Mouse (Mus musculus): ENCODE measurements around the gene Phykpl.
"Not testable (repeated sequence)": the region's sequence is repeated elsewhere in the genome, so short reads cannot be mapped to it uniquely, and the experiment has no call there.

Gene Phykpl

GRCm38 (mm10) chr11:51619409-51620060 lies 35.0 kb downstream of the Phykpl start, which contains the start of gene Nhp2:
Gene Nhp2, plus strand, starts transcription at chr11:51619735.
- DNase-seq, result peak; percentile 99

- no peak for DNase-seq
Observed at GRCm38 (mm10) chr11:51620084-51620483, 35.5 kb downstream of the Phykpl start.

GRCm38 (mm10) chr11:51621776-51622175 lies 37.2 kb downstream of the Phykpl start:
- DNase-seq, result no peak

GRCm38 (mm10) chr11:51622971-51623491 lies 38.5 kb downstream of the Phykpl start:
- DNase-seq, result peak; percentile 40

- no peak for DNase-seq
Observed at GRCm38 (mm10) chr11:51625187-51625820, 40.7 kb downstream of the Phykpl start.

- DNase-seq, result no peak
Observed at GRCm38 (mm10) chr11:51627425-51627824, 42.9 kb downstream of the Phykpl start.

- DNase-seq, result no peak
Observed at GRCm38 (mm10) chr11:51627907-51628306, 43.4 kb downstream of the Phykpl start.

GRCm38 (mm10) chr11:51629651-51630314 lies 45.2 kb downstream of the Phykpl start:
- no peak for DNase-seq

GRCm38 (mm10) chr11:51632130-51632753 lies 47.7 kb downstream of the Phykpl start:
- DNase-seq, result no peak

GRCm38 (mm10) chr11:51633200-51633599 lies 48.6 kb downstream of the Phykpl start:
- DNase-seq, result not testable (repeated sequence)

GRCm38 (mm10) chr11:51633721-51634120 lies 49.2 kb downstream of the Phykpl start:
- no peak for DNase-seq

GRCm38 (mm10) chr11:51635127-51635524 lies 50.6 kb downstream of the Phykpl start:
- no peak for DNase-seq

- DNase-seq, result peak; percentile 93
Observed at GRCm38 (mm10) chr11:51635525-51636322, 51.2 kb downstream of the Phykpl start, which contains the start of gene Rmnd5b. Gene Rmnd5b, minus strand, starts transcription at chr11:51635896.

- DNase-seq, result peak; percentile 78
Observed at GRCm38 (mm10) chr11:51636323-51636684, 51.7 kb downstream of the Phykpl start.

GRCm38 (mm10) chr11:51637971-51638414 lies 53.4 kb downstream of the Phykpl start:
- peak; percentile 74 for DNase-seq

- no peak for DNase-seq
Observed at GRCm38 (mm10) chr11:51638497-51638896, 53.9 kb downstream of the Phykpl start.

- peak; percentile 71 for DNase-seq
Observed at GRCm38 (mm10) chr11:51640748-51641147, 56.2 kb downstream of the Phykpl start.

GRCm38 (mm10) chr11:51643202-51643601 lies 58.6 kb downstream of the Phykpl start:
- no peak for DNase-seq

- DNase-seq, result no peak
Observed at GRCm38 (mm10) chr11:51643761-51644160, 59.2 kb downstream of the Phykpl start.

- no peak for DNase-seq
Observed at GRCm38 (mm10) chr11:51644217-51644616, 59.7 kb downstream of the Phykpl start.

GRCm38 (mm10) chr11:51645293-51645692 lies 60.7 kb downstream of the Phykpl start:
- DNase-seq, result peak; percentile 55

GRCm38 (mm10) chr11:51646245-51646644 lies 61.7 kb downstream of the Phykpl start:
- no peak for DNase-seq
